Mouse (Mus musculus) frontal cortex, postnatal 14 days (tissue): ENCODE results near the gene Plgrkt.
"Not testable (repeated sequence)": the region's sequence is repeated elsewhere in the genome, so short reads cannot be mapped to it uniquely, and the experiment has no call there.

Experiments
- DNase-seq, 2 experiments: peaks; one replicate each; pipeline ENCODE4 v3.0.0; 2022; ENCODE audit warnings: low spot score in 2 of 2

Plgrkt gene

GRCm38 (mm10) chr19:29366969-29367622, at the start of gene Plgrkt, which contains the start of gene Cd274:
TSS of gene Plgrkt (minus strand) at chr19:29367390.
TSS of gene Cd274 (plus strand) at chr19:29367455.
- DNase-seq = peak in 1 of 2 experiments; percentile 22

- no peak for DNase-seq
Measured at GRCm38 (mm10) chr19:29416393-29416902, 49.3 kb upstream of the Plgrkt start.

GRCm38 (mm10) chr19:29414917-29415316, 47.7 kb upstream of the Plgrkt start:
- DNase-seq = not testable (repeated sequence)

- DNase-seq = no peak
Measured at GRCm38 (mm10) chr19:29414513-29414912, 47.3 kb upstream of the Plgrkt start.

- no peak for DNase-seq
Measured at GRCm38 (mm10) chr19:29412476-29413420, 45.6 kb upstream of the Plgrkt start.

- DNase-seq = no peak
Measured at GRCm38 (mm10) chr19:29410619-29411018, 43.4 kb upstream of the Plgrkt start, which contains the start of gene Pdcd1lg2. TSS of gene Pdcd1lg2 (plus strand) at chr19:29410919.

- DNase-seq = no peak
Measured at GRCm38 (mm10) chr19:29406042-29407017, 39.1 kb upstream of the Plgrkt start.

GRCm38 (mm10) chr19:29405388-29405787, 38.2 kb upstream of the Plgrkt start:
- DNase-seq = no peak

- no peak for DNase-seq
Measured at GRCm38 (mm10) chr19:29403251-29403650, 36.1 kb upstream of the Plgrkt start.

GRCm38 (mm10) chr19:29402621-29403020, 35.4 kb upstream of the Plgrkt start:
- no peak for DNase-seq

- DNase-seq = no peak
Measured at GRCm38 (mm10) chr19:29400466-29400865, 33.3 kb upstream of the Plgrkt start.

GRCm38 (mm10) chr19:29399786-29400185, 32.6 kb upstream of the Plgrkt start:
- DNase-seq = no peak

GRCm38 (mm10) chr19:29396353-29396752, 29.2 kb upstream of the Plgrkt start:
- no peak for DNase-seq

- no peak for DNase-seq
Measured at GRCm38 (mm10) chr19:29394721-29395120, 27.5 kb upstream of the Plgrkt start.

GRCm38 (mm10) chr19:29393333-29393732, 26.1 kb upstream of the Plgrkt start:
- no peak for DNase-seq

- DNase-seq = no peak
Measured at GRCm38 (mm10) chr19:29391279-29391678, 24.1 kb upstream of the Plgrkt start.

- DNase-seq = no peak
Measured at GRCm38 (mm10) chr19:29390483-29390882, 23.3 kb upstream of the Plgrkt start.

GRCm38 (mm10) chr19:29388818-29389217, 21.6 kb upstream of the Plgrkt start:
- DNase-seq = no peak

GRCm38 (mm10) chr19:29385822-29386221, 18.6 kb upstream of the Plgrkt start:
- no peak for DNase-seq

GRCm38 (mm10) chr19:29384994-29385393, 17.8 kb upstream of the Plgrkt start:
- DNase-seq = no peak

GRCm38 (mm10) chr19:29384412-29384811, 17.2 kb upstream of the Plgrkt start:
- no peak for DNase-seq
